Mouse (Mus musculus): ENCODE results near the gene Plekha4. TPM values are rescaled to one million over a fixed set of nuclear protein-coding genes. Genes with fewer than 3 reads are reported as not detected.
A peak's percentile ranks its signal among the peaks of the same experiment; 100 is the strongest.
"Not testable (repeated sequence)": the region's sequence is repeated elsewhere in the genome, so short reads cannot be mapped to it uniquely, and the experiment has no call there.

The Plekha4 gene
- polyA plus RNA-seq, 1 experiment = 4.0 TPM

DNA sequence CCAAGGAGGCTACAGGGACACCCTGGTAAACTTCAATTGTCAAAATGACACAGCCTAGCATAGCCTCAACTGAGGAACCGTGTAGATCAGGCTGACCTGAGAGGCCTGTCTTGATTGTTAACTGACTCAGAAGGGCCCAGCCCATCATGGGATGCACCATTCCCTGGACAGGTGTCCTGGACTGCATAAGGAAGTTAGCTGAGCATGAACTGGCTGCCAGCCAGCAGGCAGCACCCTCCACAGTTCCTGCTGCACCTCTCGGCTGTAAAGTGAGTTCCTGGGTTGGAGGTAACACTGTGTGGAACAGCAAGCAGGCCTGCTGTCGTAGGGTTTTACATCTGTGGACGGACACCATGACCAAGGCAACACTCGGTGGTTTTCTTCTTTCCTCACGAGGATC lies 18.5 kb upstream of the Plekha4 start:
- 22% methylated on average over 6 of the region's 6 CpGs for WGBS
- DNase-seq (ENCODE audit: low read depth, low spot score) = peak; percentile 88

DNA sequence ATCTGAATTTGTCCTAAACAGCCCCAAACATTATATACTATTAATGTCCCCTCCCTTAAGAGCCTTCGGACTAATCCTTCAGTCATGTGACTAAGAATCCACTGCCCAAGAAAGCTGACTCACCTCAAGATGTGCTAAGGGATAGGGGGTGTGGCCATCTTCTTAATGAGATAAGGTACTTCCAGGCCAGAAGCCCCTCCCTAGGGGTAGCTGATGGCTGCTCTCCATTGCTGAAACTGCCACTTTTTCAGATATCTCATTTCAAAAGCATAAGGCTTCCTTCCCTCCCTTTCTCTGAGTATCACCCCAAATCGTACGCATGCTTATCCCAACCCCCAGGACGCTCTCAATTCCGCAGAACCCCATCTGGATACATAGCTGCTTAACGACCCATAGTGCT lies 17.6 kb upstream of the Plekha4 start:
- 42% methylated on average over 6 of the region's 6 CpGs for WGBS

DNA sequence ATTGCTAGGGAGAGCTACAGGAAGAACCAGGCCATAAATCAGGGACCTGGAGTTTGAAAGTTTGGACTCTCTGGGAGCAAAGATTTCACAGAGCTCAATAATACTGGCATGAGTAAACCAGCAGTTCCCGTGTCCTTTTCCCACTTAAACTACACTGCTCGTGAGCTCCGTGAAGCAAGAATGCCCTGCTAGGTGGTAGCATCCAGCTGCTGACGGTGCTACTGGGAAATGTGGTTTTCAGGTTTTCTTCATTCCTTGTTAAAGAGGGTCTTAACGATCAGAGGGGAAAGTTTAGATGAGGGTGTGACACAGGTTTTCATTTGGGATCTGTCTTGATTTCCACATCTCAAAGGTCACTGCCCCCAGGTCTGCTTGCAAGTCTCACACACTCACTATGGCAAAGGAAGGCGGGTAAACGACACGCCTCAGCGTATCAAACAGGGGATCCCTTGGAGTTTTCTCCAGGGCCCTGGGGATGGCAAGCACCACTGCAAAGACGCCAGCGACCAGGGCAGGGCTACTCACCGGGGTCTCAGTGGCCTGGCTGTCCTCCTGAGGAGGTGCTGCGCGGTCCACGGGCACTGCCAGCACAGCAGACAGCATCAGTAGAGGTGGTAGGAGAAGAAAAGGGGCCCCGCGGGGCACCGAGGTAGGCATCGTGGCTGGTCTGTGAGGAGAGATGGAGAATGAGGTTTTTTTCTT lies 16.8 kb upstream of the Plekha4 start:
- WGBS = 7% methylated on average over 19 of the region's 19 CpGs

More for the DNA sequence above, 17.6 kb upstream of the Plekha4 start:
- DNase-seq (ENCODE audit: low read depth, low spot score) = no peak

DNA sequence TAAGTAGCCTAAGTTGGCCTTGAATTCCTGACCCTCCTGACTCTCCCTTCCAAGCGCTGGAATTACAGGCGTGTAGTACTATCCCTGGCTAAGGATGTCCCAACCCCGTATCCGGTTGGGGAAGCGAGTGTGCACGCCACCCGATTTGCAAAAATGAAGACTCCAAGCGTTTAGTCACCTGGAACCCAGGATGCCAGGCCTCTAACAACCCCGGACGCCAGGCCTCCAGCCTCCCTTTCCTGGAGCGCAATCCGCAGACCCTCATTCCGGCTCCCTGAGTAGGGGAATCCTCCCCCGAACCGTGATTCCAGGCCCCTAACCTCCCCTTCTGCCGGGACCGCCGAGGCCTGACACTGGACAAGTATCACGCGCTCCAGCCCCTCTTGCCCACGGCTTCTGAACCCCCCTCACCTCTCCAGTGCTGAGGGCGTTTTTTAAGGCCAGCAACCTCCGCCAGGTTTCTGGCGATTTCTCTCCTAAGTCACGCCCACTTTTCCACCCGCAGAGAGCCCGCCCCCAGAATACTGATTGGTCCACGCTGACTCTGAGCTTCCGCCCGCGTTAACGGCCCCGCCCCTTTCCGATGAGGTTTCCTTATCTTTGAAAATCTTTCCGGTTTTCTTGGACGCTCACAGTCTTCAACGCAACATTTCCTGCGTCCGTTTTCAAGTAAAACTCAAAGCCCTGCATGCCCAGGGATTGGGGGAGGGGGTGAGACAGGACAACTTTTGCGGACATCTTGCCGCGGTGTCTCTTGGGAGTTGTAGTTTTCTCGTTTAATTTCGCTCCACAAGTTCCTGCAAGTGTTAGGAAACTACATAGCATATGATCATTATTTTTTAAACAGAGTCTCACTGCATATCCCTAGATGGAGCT lies 16.0 kb upstream of the Plekha4 start, which contains the start of gene Nucb1:
TSS of gene Nucb1 (minus strand) at position 495 of the 876 bp plus-strand sequence.
- under 1% methylated on average over 44 of the region's 44 CpGs for WGBS
- DNase-seq (ENCODE audit: low read depth, low spot score) = peak; percentile 87

More for the DNA sequence above, 16.8 kb upstream of the Plekha4 start:
- no peak for DNase-seq (ENCODE audit: low read depth, low spot score)

DNA sequence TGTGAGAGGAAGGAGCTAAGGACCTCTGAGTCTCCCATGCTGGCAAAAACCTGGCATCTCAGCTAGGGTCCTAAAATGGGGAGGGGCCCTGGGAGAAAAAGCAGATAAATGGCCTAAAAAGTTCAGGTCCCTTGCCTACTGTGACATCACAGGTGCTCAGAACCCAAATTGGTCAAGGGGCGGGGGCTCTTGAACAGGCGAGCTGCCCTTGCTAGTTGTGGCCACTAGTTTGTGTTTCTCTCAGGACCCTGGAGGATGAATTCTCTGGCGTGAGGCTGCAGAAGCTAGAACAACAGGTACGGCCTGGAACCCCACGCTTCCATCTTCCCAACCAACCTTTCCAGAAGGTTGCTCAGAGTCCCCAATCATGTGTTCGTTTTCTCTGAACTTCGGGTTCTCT lies 11.7 kb upstream of the Plekha4 start:
- WGBS = 88% methylated on average over 7 of the region's 7 CpGs
- DNase-seq (ENCODE audit: low read depth, low spot score) = no peak

DNA sequence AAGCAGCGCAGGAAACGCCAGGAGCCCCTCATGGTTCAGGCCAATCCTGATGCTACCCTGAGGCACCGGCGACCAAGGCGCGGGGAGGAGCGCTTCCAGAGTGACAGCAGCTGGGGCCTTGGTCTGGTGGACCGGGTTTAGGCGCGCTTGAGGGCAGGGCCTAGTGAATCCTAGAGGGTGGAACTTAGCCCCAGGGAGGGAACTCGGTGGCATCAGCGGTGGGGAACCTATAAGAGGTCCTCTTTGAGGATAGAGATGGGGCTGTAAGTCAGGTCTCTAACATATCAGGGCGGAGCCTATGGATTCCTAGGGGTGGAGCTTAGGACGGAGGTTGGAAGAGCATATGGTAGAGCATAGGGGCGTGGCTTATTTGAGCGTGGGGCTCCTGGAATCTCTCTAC lies 10.7 kb upstream of the Plekha4 start:
- DNase-seq (ENCODE audit: low read depth, low spot score) = no peak
- 47% methylated on average over 16 of the region's 16 CpGs for WGBS

DNA sequence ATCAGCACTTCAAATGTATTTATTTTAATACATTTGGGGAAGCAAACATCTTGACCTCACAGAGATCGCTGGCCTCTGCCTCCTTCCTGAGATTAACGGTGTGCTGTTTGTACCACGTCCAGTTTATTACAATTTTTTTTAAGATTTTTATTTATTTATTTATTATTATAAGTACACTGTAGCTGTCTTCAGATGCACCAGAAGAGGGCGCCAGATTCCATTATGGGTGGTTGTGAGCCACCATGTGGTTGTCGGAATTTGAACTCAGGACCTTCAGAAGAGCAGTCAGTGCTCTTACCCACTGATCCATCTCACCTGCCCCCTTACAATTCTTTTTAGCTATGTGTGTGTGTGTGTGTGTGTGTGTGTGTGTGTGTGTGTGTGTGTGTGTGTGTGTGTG lies 9.3 kb upstream of the Plekha4 start:
- DNase-seq (ENCODE audit: low read depth, low spot score) = not testable (repeated sequence)

DNA sequence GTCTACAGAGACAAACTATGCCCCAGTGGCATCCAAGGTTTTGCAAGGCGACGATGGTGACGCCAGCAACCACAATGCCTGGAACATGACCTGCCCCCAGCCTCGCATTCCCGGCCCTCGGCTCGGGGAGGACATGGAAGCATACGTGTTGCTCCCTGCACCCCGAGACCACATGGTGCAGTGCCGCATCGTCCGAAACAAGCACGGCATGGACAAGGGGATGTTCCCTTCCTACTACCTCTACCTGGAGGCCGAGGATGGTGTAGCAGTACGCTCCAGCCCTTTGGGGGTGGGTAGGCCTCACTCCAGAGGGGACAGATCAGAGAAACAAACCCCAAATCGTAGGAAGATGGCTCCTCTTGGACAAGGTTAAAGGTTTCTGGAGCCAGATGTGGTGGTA lies 7.5 kb upstream of the Plekha4 start:
- WGBS = 94% methylated on average over 16 of the region's 16 CpGs
- no peak for DNase-seq (ENCODE audit: low read depth, low spot score)

More for the DNA sequence above, 9.3 kb upstream of the Plekha4 start:
- 65% methylated on average over 5 of the region's 5 CpGs for WGBS

DNA sequence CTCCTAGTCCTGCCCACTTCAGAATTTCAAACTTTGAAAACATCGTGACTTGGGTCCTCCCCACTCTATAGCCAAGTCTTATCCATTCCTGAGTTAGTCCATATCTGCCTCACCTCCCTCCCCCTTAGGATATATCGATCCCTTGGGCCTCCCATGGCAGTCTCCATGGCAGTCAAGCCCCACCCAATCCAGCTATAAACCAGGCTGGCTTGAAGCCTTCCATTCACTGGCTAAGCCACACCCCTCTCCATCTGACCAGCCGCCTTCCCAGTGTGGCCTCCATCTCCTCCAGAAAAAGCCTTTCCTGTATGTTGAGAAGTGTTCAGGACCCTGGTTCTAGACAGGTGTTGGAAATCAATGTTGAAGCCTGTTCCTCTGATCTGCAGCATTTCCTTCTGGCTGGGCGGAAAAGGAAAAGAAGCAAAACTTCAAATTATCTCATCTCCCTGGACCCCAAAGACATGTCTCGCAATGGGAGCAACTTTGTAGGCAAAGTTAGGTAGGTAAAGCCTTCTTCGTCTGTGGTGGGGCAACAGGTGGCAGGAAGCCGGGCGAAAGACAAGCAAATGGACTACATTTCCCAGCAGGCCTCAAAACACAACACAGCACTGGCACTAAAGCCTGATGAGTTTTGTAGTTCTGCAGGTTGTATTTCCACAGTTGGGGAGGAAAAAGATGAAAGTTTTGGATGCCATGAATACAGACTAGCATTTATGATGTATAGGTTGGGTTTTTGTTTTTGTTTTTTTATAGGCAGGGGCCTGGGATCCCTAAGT lies 6.6 kb upstream of the Plekha4 start:
- DNase-seq (ENCODE audit: low read depth, low spot score) = no peak
- WGBS = 51% methylated on average over 8 of the region's 8 CpGs

DNA sequence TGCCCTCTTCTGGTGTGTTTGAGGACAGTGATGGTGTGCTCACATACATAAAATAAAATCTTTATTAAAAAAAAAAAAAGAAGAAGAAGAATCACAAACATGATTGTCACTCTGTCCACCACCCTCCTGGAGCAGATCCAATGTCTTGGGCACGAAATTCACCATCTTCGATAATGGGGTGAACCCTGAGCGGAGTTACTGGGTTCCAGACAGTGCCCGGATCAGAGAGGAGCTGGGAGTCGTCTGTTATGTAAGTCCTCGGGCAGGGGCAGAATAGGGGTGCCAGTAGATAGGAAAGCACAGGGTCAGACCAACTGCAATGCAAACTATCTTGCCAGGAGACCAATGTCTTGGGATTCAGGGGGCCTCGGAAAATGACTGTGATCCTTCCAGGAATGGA lies 5.5 kb upstream of the Plekha4 start:
- WGBS = 93% methylated on average over 7 of the region's 7 CpGs

DNA sequence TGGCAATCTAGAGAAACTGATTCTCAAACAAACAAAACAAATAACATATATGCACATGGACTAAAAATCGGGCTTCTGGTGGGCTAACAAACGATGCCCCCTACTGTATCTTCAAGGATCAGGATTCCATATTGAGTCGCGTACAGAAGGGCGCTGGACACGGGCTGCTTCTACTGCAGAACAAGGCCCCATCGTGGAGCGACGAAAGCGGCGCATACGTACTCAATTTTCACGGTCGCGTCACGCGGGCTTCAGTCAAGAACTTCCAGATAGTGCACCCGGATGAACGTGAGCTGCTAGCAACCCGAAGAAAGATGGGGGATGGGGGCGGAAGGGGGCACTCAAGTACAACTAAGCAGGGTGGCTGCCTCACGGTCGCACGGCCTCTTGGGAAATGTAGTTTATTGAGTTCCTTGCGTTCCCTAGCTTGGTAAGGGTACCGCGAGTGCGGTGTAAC lies 4.4 kb upstream of the Plekha4 start:
- no peak for DNase-seq (ENCODE audit: low read depth, low spot score)
- WGBS = under 1% methylated on average over 28 of the region's 28 CpGs

More for the DNA sequence above, 5.5 kb upstream of the Plekha4 start:
- DNase-seq (ENCODE audit: low read depth, low spot score) = no peak

DNA sequence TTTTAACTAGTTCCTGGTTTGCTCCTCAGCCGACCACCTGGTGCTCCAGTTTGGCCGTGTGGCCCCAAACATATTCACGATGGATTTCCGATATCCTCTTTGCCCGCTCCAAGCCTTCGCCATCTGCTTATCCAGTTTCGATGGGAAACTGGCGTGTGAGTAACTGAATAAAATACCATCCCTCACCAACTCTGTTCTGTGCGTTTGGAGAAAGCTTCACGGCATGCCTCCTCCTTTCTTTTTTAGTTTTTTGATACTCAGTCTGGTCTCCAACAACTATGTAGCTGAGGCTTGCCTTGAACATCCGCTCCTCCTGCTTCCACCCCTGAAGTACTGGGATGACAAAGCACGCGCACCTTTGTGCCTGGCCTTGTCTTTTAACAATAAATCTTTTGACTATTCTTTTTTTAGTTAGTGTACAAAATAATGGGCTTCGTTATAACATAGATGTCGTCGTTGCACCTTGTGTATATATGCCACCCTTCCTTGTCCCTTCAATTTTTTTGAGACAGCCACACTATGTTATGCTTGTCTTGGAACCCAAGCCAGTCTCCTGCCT lies 3.9 kb upstream of the Plekha4 start:
- WGBS = 64% methylated on average over 16 of the region's 16 CpGs

DNA sequence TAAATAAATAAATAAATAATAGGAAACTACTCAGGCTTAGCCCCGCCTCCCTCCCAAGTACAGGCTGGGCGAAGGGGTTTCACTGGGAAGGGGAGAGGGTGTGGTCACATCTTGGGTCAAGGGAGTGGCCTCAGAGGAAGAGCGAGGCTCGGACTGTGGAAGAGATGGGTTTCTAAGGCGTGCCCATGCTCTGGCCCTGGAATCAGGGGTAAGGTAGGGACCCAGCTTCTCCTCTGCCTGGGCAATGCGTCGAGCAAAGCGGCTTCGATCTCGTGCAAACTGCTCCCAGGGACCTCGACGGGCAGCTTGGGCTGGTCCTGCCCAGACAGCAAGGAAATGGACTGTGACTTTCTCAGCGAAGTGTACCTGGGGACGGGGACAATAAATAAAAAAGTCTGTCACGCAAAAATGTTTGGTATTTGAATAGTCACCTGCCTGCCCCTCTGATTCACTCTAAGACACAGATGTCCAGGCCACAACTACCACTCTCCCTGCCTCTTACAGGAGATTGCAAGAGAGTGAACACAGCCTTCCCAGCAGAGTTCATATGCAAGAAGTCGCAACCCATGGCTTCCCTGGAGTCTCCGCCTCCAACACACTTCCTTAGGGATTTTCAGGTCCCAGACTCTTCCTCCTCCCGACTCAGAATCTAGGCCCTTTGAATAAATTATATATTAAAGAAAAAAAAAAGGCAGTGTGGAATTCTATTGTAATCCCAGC lies 3.0 kb upstream of the Plekha4 start:
- WGBS = 71% methylated on average over 18 of the region's 18 CpGs
- no peak for DNase-seq (ENCODE audit: low read depth, low spot score)

More for the DNA sequence above, 3.9 kb upstream of the Plekha4 start:
- no peak for DNase-seq (ENCODE audit: low read depth, low spot score)

DNA sequence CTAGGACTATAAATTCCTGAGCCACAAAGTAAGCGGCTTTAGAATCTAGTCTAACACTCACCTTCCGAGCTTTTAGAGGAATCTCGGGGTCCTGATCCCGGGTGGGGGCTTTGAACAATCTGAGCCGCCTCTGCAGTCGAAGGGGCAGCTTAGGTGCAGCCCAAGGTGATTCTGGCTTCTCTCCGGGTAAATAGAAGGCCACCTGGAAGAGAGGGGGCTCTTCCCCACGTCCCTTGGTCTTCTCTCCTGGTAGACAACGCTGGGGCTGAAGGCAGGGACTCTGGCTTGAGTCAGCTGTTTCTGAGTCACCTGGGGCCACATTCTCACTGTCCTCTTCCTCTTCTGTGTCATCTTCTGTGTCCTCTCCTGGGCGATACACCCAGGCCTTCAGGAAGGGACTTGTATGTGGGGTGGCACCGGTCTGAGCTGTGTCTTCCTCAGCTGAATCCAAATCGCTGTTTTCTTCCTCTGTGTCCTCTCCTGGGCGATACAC lies 2.4 kb upstream of the Plekha4 start:
- WGBS = 72% methylated on average over 13 of the region's 13 CpGs
- DNase-seq (ENCODE audit: low read depth, low spot score) = no peak

DNA sequence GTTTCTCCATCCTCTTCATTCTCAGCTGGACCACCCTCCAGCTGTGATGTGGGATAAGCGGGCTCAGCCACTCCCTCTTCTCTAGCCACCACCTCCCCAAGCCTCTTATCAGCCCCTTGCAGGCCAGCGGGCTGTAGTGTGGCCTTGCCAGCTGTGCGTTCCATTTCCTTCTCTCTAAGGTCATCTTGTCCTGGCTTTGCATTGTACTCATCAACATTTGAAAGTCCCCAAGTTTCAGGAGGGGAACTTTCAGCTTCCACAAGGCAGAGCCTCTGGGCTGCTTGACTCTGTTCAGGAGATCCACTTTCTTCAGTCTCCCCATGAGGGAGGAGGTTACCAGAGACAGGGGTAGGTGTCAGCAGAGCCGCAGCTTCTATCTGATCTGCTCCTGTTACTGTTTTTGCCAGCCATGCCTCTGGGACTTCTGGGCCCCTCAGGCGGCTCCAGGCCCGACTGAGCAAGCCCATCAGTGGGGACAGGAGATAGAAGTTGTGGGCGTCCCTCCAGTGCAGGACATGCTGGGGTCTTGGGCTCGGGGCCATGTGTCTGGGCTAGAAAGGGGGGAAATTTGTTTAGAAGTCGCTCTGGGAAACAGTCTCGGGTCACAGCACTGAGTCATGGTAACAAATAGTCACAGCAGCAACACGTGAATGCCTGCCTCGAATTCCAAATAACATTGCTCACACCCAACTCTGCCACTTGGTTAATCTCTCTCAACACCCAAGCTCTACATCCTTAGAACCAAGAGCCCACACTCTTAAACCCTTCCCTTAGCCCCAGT lies 1.1 kb upstream of the Plekha4 start:
- DNase-seq (ENCODE audit: low read depth, low spot score) = no peak

DNA sequence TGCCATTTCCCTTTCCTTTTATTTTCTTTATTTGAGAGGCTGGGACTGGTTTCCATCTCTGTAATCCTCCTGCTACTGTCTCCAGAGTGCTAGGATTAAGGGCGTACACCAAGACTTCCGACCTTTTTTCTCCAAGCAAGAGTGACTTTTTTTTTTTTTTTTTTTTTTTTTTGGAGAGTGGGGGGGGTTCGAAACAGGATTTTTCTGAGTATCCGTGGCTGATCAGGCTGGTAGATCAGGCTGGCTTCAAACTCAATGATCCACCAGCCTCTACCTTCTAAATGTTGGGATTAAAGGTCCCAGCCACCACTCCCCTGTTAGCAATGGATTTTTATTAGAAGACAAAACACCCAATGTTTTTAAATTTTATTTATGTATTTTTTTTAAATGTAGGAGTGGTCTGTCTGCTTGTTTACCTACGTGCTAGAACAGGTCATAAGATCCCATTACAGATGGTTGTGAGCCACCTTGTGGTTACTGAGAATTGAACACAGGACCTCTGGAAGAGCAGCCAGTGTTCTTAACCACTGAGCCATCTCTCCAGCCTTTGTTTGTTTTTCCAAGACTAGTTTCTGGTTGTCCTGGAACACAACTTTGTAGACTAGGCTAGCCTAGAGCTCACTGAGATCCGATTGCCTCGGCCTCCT lies 467 bp downstream of the Plekha4 start:
- no peak for DNase-seq (ENCODE audit: low read depth, low spot score)
- 19% methylated on average over 7 of the region's 7 CpGs for WGBS

More for the DNA sequence above, 1.1 kb upstream of the Plekha4 start:
- 21% methylated on average over 12 of the region's 12 CpGs for WGBS

DNA sequence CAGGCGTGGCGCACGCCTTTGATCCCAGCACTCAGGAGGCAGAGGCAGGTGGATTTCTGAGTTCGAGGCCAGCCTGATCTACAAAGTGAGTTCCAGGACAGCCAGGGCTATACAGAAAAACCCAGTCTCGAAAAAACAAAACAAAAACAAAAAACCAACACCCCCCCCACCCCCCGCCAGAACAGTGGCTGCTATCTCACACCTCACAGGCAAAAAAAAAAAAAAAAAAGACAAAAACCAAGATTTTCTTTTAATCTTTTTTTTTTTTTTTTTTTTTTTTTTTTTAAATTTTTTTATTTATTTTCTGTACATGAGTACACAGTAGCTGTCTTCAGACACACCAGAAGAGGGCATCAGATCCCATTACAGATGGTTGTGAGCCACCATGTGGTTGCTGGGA lies 1.0 kb downstream of the Plekha4 start:
- WGBS = 86% methylated on average over 6 of the region's 6 CpGs
- DNase-seq (ENCODE audit: low read depth, low spot score) = not testable (repeated sequence)

DNA sequence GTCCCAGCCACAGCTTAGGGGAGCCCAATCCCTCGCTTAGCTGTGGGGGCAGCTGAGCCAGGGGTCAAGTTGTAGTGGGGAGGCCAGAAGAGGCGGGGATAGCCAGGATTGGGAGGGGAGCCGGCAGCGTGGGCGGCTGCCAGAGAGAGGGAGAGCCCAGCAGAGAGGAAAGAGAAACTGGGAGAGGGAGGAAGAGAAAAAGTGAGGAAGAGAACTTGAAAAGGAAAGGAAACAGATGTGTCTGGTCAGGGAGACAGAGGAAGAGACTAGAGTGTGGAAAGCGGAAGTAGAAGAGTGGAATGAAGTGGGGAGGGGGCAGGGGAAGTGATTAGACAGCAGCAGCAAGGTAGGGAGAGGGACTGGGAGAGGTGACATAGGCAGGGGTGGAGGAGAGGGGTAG lies 3.3 kb downstream of the Plekha4 start:
- DNase-seq (ENCODE audit: low read depth, low spot score) = no peak
- WGBS = 20% methylated on average over 6 of the region's 6 CpGs

Measured in large intestine, adult 2 months (tissue).